Mouse (Mus musculus): Measurements from ENCODE around the gene Ica1l. TPM values are rescaled to one million over a fixed set of nuclear protein-coding genes. Genes with fewer than 3 reads are reported as not detected.
"Not testable (repeated sequence)": the region's sequence is repeated elsewhere in the genome, so short reads cannot be mapped to it uniquely, and the experiment has no call there.

The Ica1l gene
- under 1 TPM; 0.39 to 0.48 TPM for total RNA-seq (2021)
- long read RNA-seq, experiment 1, partial matches to known transcripts: 0 of 4 reads
- long read RNA-seq, experiment 1, other reads (novel, unspliced or antisense): 4 of 4 reads
- long read RNA-seq, experiment 2, partial matches to known transcripts: 0 of 3 reads
- long read RNA-seq, experiment 2, other reads (novel, unspliced or antisense): 3 of 3 reads

DNA sequence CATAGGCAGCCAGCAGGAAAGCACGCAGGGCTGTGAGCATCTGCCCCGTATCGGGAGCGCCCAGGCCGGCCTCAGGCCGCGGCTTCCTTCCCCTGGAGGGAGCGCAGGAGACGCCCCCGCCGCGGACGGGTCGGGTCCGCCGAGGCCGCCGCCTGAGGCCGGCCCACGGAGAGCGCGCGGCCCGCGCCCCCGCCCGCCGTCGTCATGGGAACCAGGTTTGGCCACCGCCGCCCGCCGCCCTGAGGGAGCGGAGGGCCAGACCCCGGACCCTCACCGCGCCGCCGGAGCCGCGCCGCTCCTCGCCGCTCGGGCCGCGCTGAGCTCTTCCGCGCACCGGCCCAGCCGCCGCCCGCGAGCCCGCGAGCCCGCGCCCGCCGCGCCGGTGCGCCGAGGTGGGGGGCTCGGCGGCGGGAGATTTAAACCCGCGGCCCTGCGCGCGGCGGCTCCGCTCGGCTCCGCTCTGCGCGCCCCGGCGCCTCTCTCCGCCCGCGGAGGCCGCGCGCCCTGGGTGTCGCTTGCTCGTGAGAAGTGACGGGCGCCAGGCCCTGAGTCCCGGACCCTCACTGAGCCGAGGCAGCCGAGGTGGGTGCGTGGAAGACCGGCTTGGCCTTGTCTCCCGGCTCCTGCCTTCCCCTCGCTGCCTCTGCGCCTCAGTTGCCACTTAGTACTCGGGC is at the start of gene Ica1l:
Gene Ica1l (minus strand): TSS at position 389 of the 674 bp plus-strand sequence.
- peak; percentile 16 to 34 for DNase-seq
- intact Hi-C loops (cut with DNase I): no loop called here

- no peak for DNase-seq
- intact Hi-C loops (cut with DNase I): no loop called here
Observed at GRCm38 (mm10) chr1:60076411-60076810, 33.4 kb upstream of the Ica1l start.

DNA sequence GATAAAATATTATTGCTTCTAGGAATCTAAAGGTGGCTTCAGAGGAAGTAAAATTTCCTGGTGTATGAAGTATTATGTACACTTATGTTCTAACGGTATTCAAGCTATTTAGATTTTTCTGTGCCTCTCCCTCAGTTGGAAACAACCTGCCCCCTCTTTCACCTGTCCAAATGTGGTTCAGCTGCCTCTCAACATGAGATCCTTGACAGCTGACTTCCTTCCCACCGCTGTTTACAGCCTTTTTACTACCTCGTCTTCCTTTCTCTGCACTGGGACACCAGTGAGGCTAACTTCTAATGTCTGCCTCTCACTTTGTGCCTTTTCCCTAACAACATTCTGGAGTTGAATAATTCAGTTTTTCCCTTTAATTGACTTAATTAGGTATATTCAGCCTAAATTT is 32.6 kb upstream of the Ica1l start:
- DNase-seq: no peak
- intact Hi-C loops (cut with DNase I): no loop called here

GRCm38 (mm10) chr1:60074935-60075334 is 32.0 kb upstream of the Ica1l start:
- intact Hi-C loops (cut with DNase I): no loop called here

DNA sequence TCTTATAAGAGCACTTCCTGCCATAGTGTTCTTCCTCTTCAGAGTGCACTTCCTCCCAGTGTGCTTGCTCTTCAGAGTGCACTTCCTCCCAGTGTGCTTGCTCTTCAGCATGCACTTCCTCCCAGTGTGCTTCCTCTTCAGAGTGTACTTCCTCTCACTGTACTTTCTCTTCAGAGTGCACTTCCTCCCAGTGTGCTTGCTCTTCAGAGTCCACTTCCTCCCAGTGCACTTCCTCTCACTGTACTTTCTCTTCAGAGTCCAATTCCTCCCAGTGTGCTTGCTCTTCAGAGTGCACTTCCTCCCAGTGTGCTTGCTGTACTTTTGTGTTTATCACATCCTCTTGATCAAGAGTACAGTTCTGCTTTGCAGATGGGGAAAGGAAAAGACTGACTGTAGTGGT is 27.7 kb upstream of the Ica1l start:
- intact Hi-C loops (cut with DNase I); DNase-seq: not testable (repeated sequence)

More at GRCm38 (mm10) chr1:60074935-60075334, 32.0 kb upstream of the Ica1l start:
- no peak for DNase-seq

GRCm38 (mm10) chr1:60056310-60056709 is 13.3 kb upstream of the Ica1l start:
- intact Hi-C loops (cut with DNase I): no loop called here
- no peak for DNase-seq

GRCm38 (mm10) chr1:60054659-60055058 is 11.7 kb upstream of the Ica1l start:
- no peak for DNase-seq
- intact Hi-C loops (cut with DNase I): no loop called here

DNA sequence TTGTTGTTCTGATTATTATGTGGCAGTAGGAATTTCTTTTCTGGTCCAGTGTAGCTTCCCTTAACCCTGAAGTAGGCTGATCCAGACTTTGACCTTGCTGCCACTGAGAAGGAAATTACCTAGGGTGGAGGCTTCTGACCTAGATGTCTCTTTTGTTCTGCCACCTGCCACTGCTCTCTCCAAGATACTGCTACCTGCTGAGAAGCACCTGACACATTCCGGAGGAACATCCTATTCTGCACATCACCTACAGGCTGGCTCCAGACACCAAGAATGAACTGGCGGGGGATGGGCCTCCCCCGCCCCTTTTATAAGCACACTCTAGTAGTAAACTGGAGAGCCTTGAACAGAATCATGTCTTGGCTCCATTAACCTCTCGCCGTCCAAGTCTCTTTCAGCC is 4.5 kb upstream of the Ica1l start:
- DNase-seq: not testable (repeated sequence)

DNA sequence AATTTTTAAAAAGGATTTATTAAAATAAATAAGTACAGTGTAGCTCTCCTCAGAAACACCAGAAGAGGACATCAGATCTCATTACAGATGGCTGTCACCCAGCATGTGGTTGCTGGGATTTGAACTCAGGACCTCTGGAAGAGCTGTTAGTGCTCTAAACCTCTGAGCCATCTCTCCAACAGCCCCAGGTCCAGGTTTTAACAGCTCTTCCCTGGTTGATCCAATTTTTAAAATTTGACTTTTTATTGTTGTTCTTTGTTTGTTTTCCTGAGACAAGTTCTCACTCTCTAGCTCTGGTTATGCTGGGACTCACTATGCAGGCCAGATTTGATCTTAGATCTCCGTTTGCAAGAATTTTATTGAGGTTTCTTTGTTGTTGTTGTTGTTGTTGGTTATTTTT is 1.6 kb upstream of the Ica1l start:
- intact Hi-C loops (cut with DNase I): no loop called here
- DNase-seq: no peak

More for the DNA sequence above, 4.5 kb upstream of the Ica1l start:
- intact Hi-C loops (cut with DNase I): not testable (repeated sequence)

- intact Hi-C loops (cut with DNase I): no loop called here
- DNase-seq: no peak
Observed at GRCm38 (mm10) chr1:60042398-60042795, 587 bp downstream of the Ica1l start.

- DNase-seq: no peak
- intact Hi-C loops (cut with DNase I): no loop called here
Observed at GRCm38 (mm10) chr1:60035044-60035443, 7.9 kb downstream of the Ica1l start.

DNA sequence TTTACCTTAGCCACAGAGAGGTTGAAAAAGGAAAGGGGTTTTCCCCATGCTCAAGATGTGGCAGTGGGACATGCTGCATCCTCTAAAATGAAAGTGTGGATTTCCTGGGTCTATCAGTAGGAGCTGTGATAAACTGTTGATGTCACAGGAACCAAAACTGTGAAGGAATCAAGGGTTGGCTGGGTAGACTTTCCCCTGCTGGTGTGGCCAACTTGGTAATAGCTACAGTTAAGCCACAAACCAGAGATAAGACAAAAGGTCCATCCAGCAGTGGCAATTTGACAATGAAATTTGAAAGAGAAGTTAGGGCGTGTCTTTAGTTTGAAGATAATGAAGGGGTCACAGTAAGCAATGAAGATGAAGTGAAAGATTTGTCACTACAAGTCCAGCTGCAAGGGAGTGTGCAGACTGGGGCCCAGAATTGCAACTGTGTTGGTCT is 25.9 kb downstream of the Ica1l start:
- intact Hi-C loops (cut with DNase I): no loop called here
- DNase-seq: no peak

GRCm38 (mm10) chr1:60016136-60016611 is 26.8 kb downstream of the Ica1l start:
- no peak for DNase-seq
- intact Hi-C loops (cut with DNase I): no loop called here

- intact Hi-C loops (cut with DNase I): no loop called here
- DNase-seq: no peak
Observed at GRCm38 (mm10) chr1:60015511-60015910, 27.5 kb downstream of the Ica1l start.

- intact Hi-C loops (cut with DNase I): no loop called here
Observed at GRCm38 (mm10) chr1:60013779-60014178, 29.2 kb downstream of the Ica1l start.

GRCm38 (mm10) chr1:60008743-60009142 is 34.2 kb downstream of the Ica1l start:
- intact Hi-C loops (cut with DNase I): no loop called here
- DNase-seq: no peak

More at GRCm38 (mm10) chr1:60013779-60014178, 29.2 kb downstream of the Ica1l start:
- no peak for DNase-seq

GRCm38 (mm10) chr1:60007337-60007736 is 35.6 kb downstream of the Ica1l start:
- intact Hi-C loops (cut with DNase I): no loop called here
- DNase-seq: no peak

- DNase-seq: no peak
- intact Hi-C loops (cut with DNase I): no loop called here
Observed at GRCm38 (mm10) chr1:60000319-60000718, 42.7 kb downstream of the Ica1l start.

DNA sequence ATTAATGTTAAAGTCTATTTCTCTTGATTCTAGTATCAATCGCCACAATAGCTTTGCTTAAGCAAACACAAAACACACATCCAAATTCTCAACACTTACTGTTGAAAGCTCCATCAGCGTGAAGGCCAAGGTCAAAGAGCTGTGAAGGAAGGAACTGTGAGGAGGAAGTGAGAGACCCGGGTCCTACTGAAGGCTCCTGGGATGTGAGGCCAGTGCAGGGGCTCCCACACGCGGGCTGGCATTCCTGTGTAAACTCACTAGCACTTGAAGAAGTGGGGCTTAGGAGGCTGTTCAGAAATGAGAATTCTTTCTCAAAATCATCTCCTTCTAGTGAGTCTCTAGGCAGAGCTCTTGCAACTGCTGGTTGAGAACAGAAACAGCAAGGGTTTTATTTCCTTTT is 45.6 kb downstream of the Ica1l start:
- intact Hi-C loops (cut with DNase I): no loop called here
- DNase-seq: no peak

DNA sequence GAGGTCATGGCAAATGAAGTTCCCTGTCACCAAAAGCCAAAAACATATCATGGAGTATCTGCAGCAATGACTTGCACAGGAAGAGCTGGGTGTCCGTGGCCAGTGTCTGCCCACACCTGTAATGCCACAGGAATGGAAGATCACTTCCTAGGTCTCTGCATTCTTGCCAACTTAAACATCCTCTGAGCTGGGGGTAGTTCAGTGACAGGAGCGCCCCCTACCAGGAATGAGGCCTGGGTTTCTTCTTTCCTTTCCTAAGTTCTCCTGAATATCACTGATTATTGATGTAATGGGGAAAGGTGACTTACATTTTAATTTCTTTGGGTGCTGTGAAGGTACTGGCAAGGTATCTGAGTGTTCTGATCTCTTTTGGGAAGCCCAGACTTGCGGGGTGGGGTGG is 47.3 kb downstream of the Ica1l start:
- DNase-seq: no peak
- intact Hi-C loops (cut with DNase I): no loop called here

DNA sequence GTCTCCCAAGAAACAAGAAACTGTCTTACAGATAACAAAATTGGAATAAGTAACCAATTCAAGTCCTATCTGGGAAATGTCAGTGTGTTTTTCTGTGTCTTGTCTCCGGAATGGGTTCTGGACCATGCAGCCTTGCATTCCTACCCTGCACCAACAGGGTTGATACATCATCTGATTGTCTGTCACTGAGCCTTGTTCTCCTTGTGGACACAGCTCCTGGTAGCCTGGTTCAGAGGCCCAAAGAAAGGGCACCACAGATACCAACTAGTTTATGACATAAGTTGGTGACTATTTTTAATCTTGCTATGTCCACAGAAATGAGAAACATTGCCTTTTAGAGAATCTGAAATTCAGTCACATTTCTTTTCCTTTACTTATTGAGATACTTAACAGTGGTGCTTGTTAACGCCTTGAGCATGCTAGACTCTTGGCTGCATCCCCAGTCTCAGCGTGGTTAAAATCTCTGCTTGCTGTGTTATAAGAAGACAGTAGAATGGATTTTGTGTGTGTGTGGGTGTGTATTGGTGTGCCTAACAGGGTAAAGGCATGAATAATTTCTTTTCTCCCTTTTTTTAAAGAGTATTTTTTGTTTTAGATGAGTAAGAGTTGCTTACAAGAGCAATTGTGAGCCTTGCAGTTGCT is 55.5 kb downstream of the Ica1l start:
- intact Hi-C loops (cut with DNase I): no loop called here
- DNase-seq: no peak

GRCm38 (mm10) chr1:59986626-59987025 is 56.4 kb downstream of the Ica1l start:
- intact Hi-C loops (cut with DNase I): no loop called here
- no peak for DNase-seq

Data from gastrocnemius, postnatal 36 days (tissue).